Mouse (Mus musculus) urinary bladder, postnatal 36 days (tissue): ENCODE data around the gene Slc36a3.

Experiments used
- DNase-seq, 2 experiments: peaks; one replicate each; pipeline ENCODE4 v3.0.0; 2022; ENCODE audit warnings: low spot score in 2 of 2, mixed read lengths in 1 of 2

Slc36a3 gene

GRCm38 (mm10) chr11:55076234-55076633 lies 75.3 kb downstream of the Slc36a3 start:
- DNase-seq, result no peak

GRCm38 (mm10) chr11:55075602-55076001 lies 75.9 kb downstream of the Slc36a3 start:
- DNase-seq, result peak in 1 of 2 experiments; percentile 58
